Mouse (Mus musculus) left cerebral cortex, postnatal 4 days (tissue): Measurements from ENCODE around the gene Strap. TPM values are rescaled to one million over a fixed set of nuclear protein-coding genes. Genes with fewer than 3 reads are reported as not detected.
A peak's percentile ranks its signal among the peaks of the same experiment; 100 is the strongest.
"Not testable (repeated sequence)": the region's sequence is repeated elsewhere in the genome, so short reads cannot be mapped to it uniquely, and the experiment has no call there.

ENCODE experiments used
- DNase-seq: peaks from one replicate; pipeline ENCODE4 v3.0.0-alpha.2; 2022
- intact Hi-C: fragments of 180-260 bp; cut with DNase I; formaldehyde crosslinking; loops from one replicate; pipeline ENCODE4 v1.15.1; 2025
- total RNA-seq, 2 experiments: library from RNA; stranded (reverse); gene quantifications; 2 replicates each; pipeline ENCODE4 v1.2.3; 2021

Strap gene
- total RNA-seq = 100 to 1,000 TPM; 131 to 137 TPM

- intact Hi-C loops = no loop called here
- peak; percentile 95 for DNase-seq
These were observed at the start of gene Strap for GRCm38 (mm10) chr6:137734846-137735609. Gene Strap, plus strand, starts transcription at chr6:137735078.

GRCm38 (mm10) chr6:137687667-137688066 is 47.2 kb upstream of the Strap start:
- intact Hi-C loops = no loop called here

GRCm38 (mm10) chr6:137688079-137688478 is 46.8 kb upstream of the Strap start:
- intact Hi-C loops = no loop called here
- DNase-seq = no peak

More at GRCm38 (mm10) chr6:137687667-137688066, 47.2 kb upstream of the Strap start:
- DNase-seq = no peak

- DNase-seq = no peak
These were observed 46.3 kb upstream of the Strap start for GRCm38 (mm10) chr6:137688506-137689105.

GRCm38 (mm10) chr6:137690550-137691119 is 44.2 kb upstream of the Strap start:
- DNase-seq = no peak
- intact Hi-C loops = no loop called here

More at GRCm38 (mm10) chr6:137688506-137689105, 46.3 kb upstream of the Strap start:
- intact Hi-C loops = no loop called here

- intact Hi-C loops = no loop called here
- DNase-seq = no peak
These were observed 40.6 kb upstream of the Strap start for GRCm38 (mm10) chr6:137694310-137694709.

- DNase-seq = no peak
- intact Hi-C loops = no loop called here
These were observed 39.8 kb upstream of the Strap start for GRCm38 (mm10) chr6:137695046-137695445.

GRCm38 (mm10) chr6:137696445-137697204 is 38.3 kb upstream of the Strap start:
- DNase-seq = no peak
- intact Hi-C loops = no loop called here

- intact Hi-C loops = no loop called here
- DNase-seq = no peak
These were observed 35.4 kb upstream of the Strap start for GRCm38 (mm10) chr6:137699434-137699833.

- no peak for DNase-seq
- intact Hi-C loops = no loop called here
These were observed 32.7 kb upstream of the Strap start for GRCm38 (mm10) chr6:137702186-137702585.

- intact Hi-C loops = no loop called here
- DNase-seq = no peak
These were observed 32.0 kb upstream of the Strap start for GRCm38 (mm10) chr6:137702918-137703317.

GRCm38 (mm10) chr6:137703431-137703830 is 31.4 kb upstream of the Strap start:
- no peak for DNase-seq
- intact Hi-C loops = no loop called here

GRCm38 (mm10) chr6:137704300-137704939 is 30.5 kb upstream of the Strap start:
- no peak for DNase-seq
- intact Hi-C loops = no loop called here

- intact Hi-C loops = no loop called here
- no peak for DNase-seq
These were observed 28.7 kb upstream of the Strap start for GRCm38 (mm10) chr6:137706209-137706608.

GRCm38 (mm10) chr6:137708726-137709405 is 26.0 kb upstream of the Strap start:
- DNase-seq, intact Hi-C loops: not testable (repeated sequence)

- intact Hi-C loops = loop anchor here (5.0 kb wide), 1 partner anchor 63 kb away; no protein-coding TSS in a partner anchor
These were observed 24.5 kb upstream of the Strap start for GRCm38 (mm10) chr6:137710179-137711037.

GRCm38 (mm10) chr6:137712654-137713309 is 22.1 kb upstream of the Strap start:
- intact Hi-C loops = loop anchor here (5.0 kb wide), 1 partner anchor 65 kb away; no protein-coding TSS in a partner anchor
- no peak for DNase-seq

More at GRCm38 (mm10) chr6:137710179-137711037, 24.5 kb upstream of the Strap start:
- no peak for DNase-seq

- intact Hi-C loops = loop anchor here (5.0 kb wide), 1 partner anchor 66 kb away; no protein-coding TSS in a partner anchor
- DNase-seq = no peak
These were observed 21.6 kb upstream of the Strap start for GRCm38 (mm10) chr6:137713310-137713664.
